ENCODE assay signal across 22 mouse cellular contexts in genomic region chr7:98719761-98720160, GRCm38 (mm10). TPM values are rescaled to one million over a fixed set of nuclear protein-coding genes. Genes with fewer than 3 reads are reported as not detected.
A peak's percentile ranks its signal among the peaks of the same experiment; 100 is the strongest.
DNase-seq lines count a peak whose midpoint lies in the region; ATAC-seq and TF ChIP-seq lines count a peak whose summit lies in the region.
"Had no signal": no experiment of that assay in that cellular context is flagged by ENCODE, and none has a peak within 500 bp of the region (broad histone marks: within the 10 kb centered on the region; RNA-seq: fewer than 3 reads in every experiment).

No protein-coding gene starts in this region.

- no peak overlapping the region for H3K4me2 ChIP-seq in limb, embryonic 12.5 days
- H3K4me2 ChIP-seq: embryonic facial prominence, embryonic 12.5 days; forebrain, embryonic 12.5 days had no signal

- peaks cover 39% of the 10 kb centered on the region for H3K36me3 ChIP-seq in limb, embryonic 12.5 days
- H3K36me3 ChIP-seq in limb, embryonic 10.5 days: peaks cover 40% of the 10 kb centered on the region

- peaks cover 8% of the 10 kb centered on the region for H3K27me3 ChIP-seq in limb, embryonic 12.5 days
- peaks cover 17% of the 10 kb centered on the region for H3K27me3 ChIP-seq in limb, embryonic 10.5 days (ENCODE audit: low read depth, poor library complexity, severe bottlenecking)
- H3K27me3 ChIP-seq: CH12.LX; embryonic facial prominence, embryonic 12.5 days; forebrain, embryonic 12.5 days; Patski had no signal

- TF ChIP-seq POLR2A in embryonic fibroblast, embryonic 13.5 days (IDR thresholded peaks at IDR 0.05; ENCODE audit: low read depth, low read length): no peak

- H3K9me3 ChIP-seq in limb, embryonic 12.5 days: no peaks in the 10 kb centered on the region
- no peaks in the 10 kb centered on the region for H3K9me3 ChIP-seq in limb, embryonic 10.5 days (replicated peaks)
- H3K9me3 ChIP-seq: embryonic facial prominence, embryonic 10.5 days; embryonic facial prominence, embryonic 12.5 days; forebrain, embryonic 10.5 days; forebrain, embryonic 12.5 days; G1E had no signal

- WGBS in limb, embryonic 12.5 days: 70% methylated on average over 3 of the region's 3 CpGs
- 86% methylated on average over 3 of the region's 3 CpGs for WGBS in limb, embryonic 10.5 days

- peak overlapping the region; percentile 61; the same call in 1 of the 2 replicates for H3K27ac ChIP-seq in layer of hippocampus, adult 2 months
- H3K27ac ChIP-seq in limb, embryonic 12.5 days: 0 out of 2 replicates have a peak overlapping the region, but pooled peaks have one; percentile 60
- H3K27ac ChIP-seq in limb, embryonic 10.5 days: no peak overlapping the region
- H3K27ac ChIP-seq in embryonic fibroblast, embryonic 13.5 days (ENCODE audit: insufficient read depth, low read length): 0 out of 2 replicates have a peak overlapping the region, but pooled peaks have one; percentile 10
- H3K27ac ChIP-seq: embryonic facial prominence, embryonic 10.5 days; embryonic facial prominence, embryonic 12.5 days; forebrain, embryonic 10.5 days; forebrain, embryonic 12.5 days had no signal

- peak; percentile 16 for DNase-seq in heart, adult 11 months
- DNase-seq in heart, adult 8-10 months (ENCODE audit: low spot score): no peak
- peak; percentile 24 to 35 for DNase-seq in layer of hippocampus, adult 2 months (ENCODE audit: low spot score in 2 of 2)
- no peak for DNase-seq in layer of hippocampus, postnatal 14 days (ENCODE audit: low spot score in 2 of 2)
- no peak for DNase-seq in limb, embryonic 10.5 days (ENCODE audit: low spot score)
- DNase-seq: adrenal gland, adult 8-10 months; B cell, adult 2 months; cerebellum, adult 11-12 months; cerebellum, adult 9-10 months had no signal

- H3K4me3 ChIP-seq in layer of hippocampus, adult 2 months: no peak overlapping the region
- H3K4me3 ChIP-seq in limb, embryonic 12.5 days (replicated peaks): no peak overlapping the region
- no peak overlapping the region for H3K4me3 ChIP-seq in limb, embryonic 10.5 days
- H3K4me3 ChIP-seq in embryonic fibroblast, embryonic 13.5 days (ENCODE audit: insufficient read depth, low read length): no peak overlapping the region
- H3K4me3 ChIP-seq: embryonic facial prominence, embryonic 10.5 days; embryonic facial prominence, embryonic 12.5 days; erythroblast, embryonic 14.5 days; forebrain, embryonic 10.5 days; forebrain, embryonic 12.5 days had no signal

- no peak for ATAC-seq in limb, embryonic 12.5 days (ENCODE audit: insufficient number of reproducible peaks, insufficient read depth, low FRiP score, low TSS enrichment, low read depth)
- ATAC-seq: activated CD4-positive, CD25-positive, alpha-beta regulatory T cell, adult 4 months; CD4-positive, CD25-positive, alpha-beta regulatory T cell, adult 4 months; forebrain, embryonic 14.5 days; Patski had no signal

- peaks cover 51% of the 10 kb centered on the region for H3K4me1 ChIP-seq in limb, embryonic 12.5 days (replicated peaks)
- H3K4me1 ChIP-seq in limb, embryonic 10.5 days: peaks cover 49% of the 10 kb centered on the region
- peaks cover 9% of the 10 kb centered on the region for H3K4me1 ChIP-seq in embryonic fibroblast, embryonic 13.5 days (ENCODE audit: control insufficient read depth, insufficient read depth, low read length)
- H3K4me1 ChIP-seq: forebrain, embryonic 10.5 days; forebrain, embryonic 12.5 days had no signal

- TF ChIP-seq CTCF in layer of hippocampus, adult 2 months (conservative IDR thresholded peaks at IDR 0.05): no peak
- no peak for TF ChIP-seq CTCF in embryonic fibroblast, embryonic 13.5 days (IDR thresholded peaks at IDR 0.05; ENCODE audit: borderline replicate concordance, insufficient read depth, low read length)

- no peak overlapping the region for H3K9ac ChIP-seq in limb, embryonic 12.5 days (replicated peaks)
- H3K9ac ChIP-seq: embryonic facial prominence, embryonic 12.5 days; forebrain, embryonic 12.5 days had no signal

RNA-seq across cellular contexts. Expression of gene Thap12, which starts 16.9 kb away (rescaled TPM):
- total RNA-seq in heart, adult 8-10 months (2022): 10 to 100 TPM; 70.7 to 89.1 (median 82.6) TPM
- total RNA-seq in layer of hippocampus, adult 2 months (2021): 10 to 100 TPM; 73.2 to 79.5 TPM
- 10 to 100 TPM; 72.3 to 74.9 TPM for total RNA-seq in layer of hippocampus, postnatal 14 days (2021)
- 85.5 and 89.9 TPM in 2 replicates for polyA plus RNA-seq in limb, embryonic 12.5 days (2016; fragmentation: Nextera tagmentation; extraction: Ambion mirVana)
- polyA plus RNA-seq in limb, embryonic 10.5 days (2016; fragmentation: Nextera tagmentation; extraction: Ambion mirVana): 50.8 and 56.2 TPM in 2 replicates
- 64.4 and 78.2 TPM in 2 replicates for polyA plus RNA-seq in embryonic fibroblast, embryonic 13.5 days (2011; ENCODE audit: insufficient read length, low read depth, missing spikeins)

Comparison
In these comparisons a context has a peak if more than half of its experiments do, and no peak if none do; other contexts are left out.
1. DNase-seq: peak in heart, adult 11 months (single experiment) and layer of hippocampus, adult 2 months (2 of 2); none in heart, adult 8-10 months (single experiment), layer of hippocampus, postnatal 14 days (0 of 2) and limb, embryonic 10.5 days (single experiment).